Mouse (Mus musculus) cortical plate, adult 2 months (tissue): Measurements from ENCODE around the gene Tbc1d19.

Source experiments
- CTCF ChIP-seq: fragments of 200-500 bp; IDR thresholded peaks from 2 replicates; pipeline ENCODE4 v1.5.1; 2011; ENCODE audit warnings: mild to moderate bottlenecking, control low read depth, low read length; ENCODE audit not compliant: insufficient read depth; ENCODE audit errors: extremely low read depth
- POLR2A ChIP-seq: fragments of 200-500 bp; IDR thresholded peaks from 2 replicates; pipeline ENCODE4 v1.6.1; 2011; ENCODE audit warnings: mild to moderate bottlenecking, low read length, control low read depth; ENCODE audit not compliant: insufficient read depth; ENCODE audit errors: extremely low read depth

- TF ChIP-seq POLR2A = no peak
- TF ChIP-seq CTCF = no peak
Observed at GRCm38 (mm10) chr5:53825886-53826285, 16.5 kb downstream of the Tbc1d19 start.
